Mouse (Mus musculus) cerebellum, adult 2 months (tissue): ENCODE results near the gene Slc51a.
"Not testable (repeated sequence)": the region's sequence is repeated elsewhere in the genome, so short reads cannot be mapped to it uniquely, and the experiment has no call there.

Experiments used
- CTCF ChIP-seq: fragments of 200-500 bp; IDR thresholded peaks from 2 replicates; pipeline ENCODE4 v1.5.1; 2011; ENCODE audit warnings: low read depth, mild to moderate bottlenecking, control low read depth, low read length, moderate library complexity, borderline replicate concordance; ENCODE audit not compliant: insufficient read depth
- POLR2A ChIP-seq: fragments of 200-500 bp; IDR thresholded peaks from 2 replicates; pipeline ENCODE4 v1.6.1; 2011; ENCODE audit warnings: low read length, control low read depth, borderline replicate concordance; ENCODE audit not compliant: insufficient read depth

GRCm38 (mm10) chr16:32444615-32445014 is 43.1 kb downstream of the Slc51a start:
- not testable (repeated sequence) for TF ChIP-seq CTCF, POLR2A
